Mouse (Mus musculus) midbrain, embryonic 13.5 days (tissue): ENCODE data around the gene Zfp934. TPM values are rescaled to one million over a fixed set of nuclear protein-coding genes. Genes with fewer than 3 reads are reported as not detected.
"Not testable (repeated sequence)": the region's sequence is repeated elsewhere in the genome, so short reads cannot be mapped to it uniquely, and the experiment has no call there.

Source experiments
- ATAC-seq: fragments of 200-750 bp; cut with Nextera tagmentation; 2 replicates; pipeline ENCODE4 v1.8.0; 2017; ENCODE audit warnings: mild to moderate bottlenecking, moderate TSS enrichment, moderate library complexity
- H3K27ac ChIP-seq: fragments of 300-500 bp; sonication (generic); 2 replicates; pipeline ENCODE4 v1.5.1; 2015; ENCODE audit warnings: inconsistent platforms, mild to moderate bottlenecking, moderate library complexity
- H3K27me3 ChIP-seq: fragments of 300-500 bp; sonication (generic); 2 replicates; pipeline ENCODE4 v1.6.1; 2015; ENCODE audit warnings: mild to moderate bottlenecking, inconsistent platforms
- H3K36me3 ChIP-seq: fragments of 300-500 bp; sonication (generic); 2 replicates; pipeline ENCODE4 v1.6.1; 2015; ENCODE audit warnings: mild to moderate bottlenecking, inconsistent platforms
- H3K4me1 ChIP-seq: fragments of 300-500 bp; sonication (generic); replicated peaks from 2 replicates; pipeline ENCODE4 v1.6.1; 2015; ENCODE audit warnings: inconsistent platforms
- H3K4me2 ChIP-seq: fragments of 300-500 bp; sonication (generic); replicated peaks from 2 replicates; pipeline ENCODE4 v1.6.1; 2015; ENCODE audit warnings: moderate library complexity, mild to moderate bottlenecking, inconsistent platforms
- H3K4me3 ChIP-seq: fragments of 300-500 bp; sonication (generic); replicated peaks from 2 replicates; pipeline ENCODE4 v1.5.1; 2015; ENCODE audit warnings: mild to moderate bottlenecking, inconsistent platforms
- H3K9ac ChIP-seq: fragments of 300-500 bp; sonication (generic); replicated peaks from 2 replicates; pipeline ENCODE4 v1.6.1; 2015; ENCODE audit warnings: mild to moderate bottlenecking, inconsistent platforms
- H3K9me3 ChIP-seq: fragments of 300-500 bp; sonication (generic); 2 replicates; pipeline ENCODE4 v1.6.1; 2016; ENCODE audit warnings: mild to moderate bottlenecking, inconsistent platforms
- WGBS: fragments of 180-500 bp; shearing (Covaris S2); methylation state at CpG from one replicate; pipeline ENCODE4 v1.1.7; 2015; 5-methylcytosine and 5-hydroxymethylcytosine counted together
- polyA plus RNA-seq: library from polyadenylated mRNA; unstranded; fragments of >200 nt; fragmentation: Nextera tagmentation; extraction: Ambion mirVana; gene quantifications from 2 replicates; pipeline ENCODE4 v1.2.1, GENCODE M21; 2015

Gene Zfp934
- polyA plus RNA-seq = 13.0 and 16.6 TPM in 2 replicates

DNA sequence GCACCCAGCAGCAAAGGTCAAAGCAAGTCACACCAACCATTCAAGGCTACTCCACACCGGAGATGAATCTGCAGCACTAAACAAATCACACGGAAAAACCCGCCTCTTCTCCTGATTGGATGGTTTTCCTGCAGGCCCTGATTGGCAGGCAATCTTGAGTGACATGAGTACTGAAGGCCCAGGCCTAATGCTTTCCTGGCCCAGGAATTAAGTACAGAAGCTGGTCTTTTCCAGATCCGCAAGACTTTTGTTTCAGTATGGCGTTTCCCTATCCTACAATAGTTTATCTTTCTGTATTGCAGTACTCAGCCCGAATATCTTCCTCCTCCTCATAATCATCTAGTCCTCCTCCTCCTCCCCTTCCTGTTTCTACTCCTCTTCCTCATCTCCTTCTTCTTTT lies at the start of gene Zfp934:
Zfp934 (minus strand) TSS at position 101 of the 400 bp plus-strand sequence.
- ATAC-seq, H3K27me3 ChIP-seq, H3K9me3 ChIP-seq, H3K27ac ChIP-seq, H3K36me3 ChIP-seq, H3K4me2 ChIP-seq, H3K4me3 ChIP-seq, H3K9ac ChIP-seq, H3K4me1 ChIP-seq: not testable (repeated sequence)
- 94% methylated on average over 4 of the region's 6 CpGs for WGBS

DNA sequence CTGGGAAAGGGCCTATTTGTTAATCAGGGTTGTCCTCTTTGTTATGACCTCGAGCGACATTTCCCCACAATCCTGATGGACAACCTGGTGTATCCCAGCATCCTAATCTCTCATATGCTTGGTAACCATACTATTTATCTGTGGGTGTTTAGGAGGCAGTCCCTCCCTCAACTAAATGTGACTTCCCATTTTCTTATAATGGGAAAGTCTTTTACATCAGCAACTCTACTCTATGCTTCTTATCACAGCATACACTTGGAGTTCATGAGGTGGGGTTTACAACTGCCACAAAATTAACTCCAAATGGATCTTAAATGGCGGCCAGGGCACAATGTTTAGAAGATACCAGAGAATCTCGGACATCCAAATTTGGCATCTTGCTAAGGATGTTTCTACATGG lies 46.5 kb upstream of the Zfp934 start:
- H3K36me3 ChIP-seq, H3K9ac ChIP-seq, ATAC-seq, H3K27ac ChIP-seq, H3K27me3 ChIP-seq, H3K4me3 ChIP-seq, H3K4me1 ChIP-seq, H3K4me2 ChIP-seq: not testable (repeated sequence)
- H3K9me3 ChIP-seq = peaks cover 19% of the 10 kb centered on the region
- WGBS = 96% methylated on average over 4 of the region's 4 CpGs

DNA sequence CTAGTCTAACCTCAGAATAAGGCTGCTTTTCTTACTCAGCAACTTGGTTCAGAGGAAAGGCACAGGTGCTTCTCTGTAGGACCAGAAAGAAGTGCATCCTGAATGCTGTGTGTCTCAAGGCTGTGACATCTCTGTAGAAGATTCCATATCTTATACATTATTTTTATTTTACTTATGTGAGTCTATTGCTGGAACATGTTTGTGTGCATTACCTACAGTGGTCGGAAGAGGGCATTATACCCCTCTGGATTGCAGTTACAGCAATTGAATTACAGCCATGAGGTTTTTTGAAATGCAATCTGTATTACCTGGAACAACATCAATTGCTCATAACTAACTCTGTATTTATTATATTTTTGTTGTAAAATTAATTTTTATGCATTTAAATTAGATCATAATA lies 9.3 kb downstream of the Zfp934 start:
- H3K4me2 ChIP-seq, H3K9ac ChIP-seq, H3K4me3 ChIP-seq, H3K4me1 ChIP-seq, H3K36me3 ChIP-seq, H3K27me3 ChIP-seq, H3K27ac ChIP-seq, ATAC-seq, H3K9me3 ChIP-seq: not testable (repeated sequence)
- WGBS = 15% methylated on average over 1 of the region's 1 CpGs

DNA sequence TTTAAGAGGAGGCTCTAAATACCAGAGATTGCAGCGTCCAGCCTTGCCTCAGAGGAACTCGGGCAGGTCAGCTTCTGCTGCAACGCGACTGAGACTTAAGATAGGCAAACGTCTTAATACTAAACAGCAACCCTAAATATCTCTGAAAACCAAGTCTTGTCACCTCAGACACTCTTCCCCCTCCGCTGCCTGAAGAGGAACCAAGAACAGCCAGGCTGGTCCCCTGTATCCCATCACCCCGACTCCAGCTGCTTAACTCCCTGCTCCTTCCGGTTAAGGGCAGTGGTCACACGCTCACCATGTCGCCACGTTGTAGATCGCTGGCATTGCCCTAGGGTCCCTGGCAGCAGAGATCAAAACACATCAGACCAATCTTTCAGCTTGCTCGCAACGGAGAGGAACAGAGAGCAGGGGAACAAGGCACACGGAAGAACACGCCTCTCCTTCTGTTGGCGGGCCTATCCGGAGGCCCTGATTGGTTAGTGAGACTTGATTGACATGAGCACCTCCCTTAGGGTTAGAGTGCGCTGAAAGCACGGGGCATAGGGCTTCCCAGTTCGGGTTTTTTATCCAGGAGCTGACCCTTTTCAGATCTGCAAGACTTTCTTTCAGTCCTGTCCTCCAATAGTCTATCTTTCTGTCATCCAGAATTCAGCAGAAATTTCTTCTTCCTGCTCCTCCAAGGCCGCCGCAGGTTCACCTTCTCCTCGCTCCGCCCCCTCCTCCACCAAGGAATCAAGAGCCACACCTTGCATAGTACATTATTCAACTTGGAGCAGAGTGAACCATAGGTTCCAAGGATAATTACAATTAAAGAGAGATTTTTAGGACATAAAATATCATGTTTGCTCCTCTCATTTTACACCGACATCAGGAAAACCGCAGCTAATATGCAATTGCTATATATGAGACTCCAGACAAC lies 12.5 kb downstream of the Zfp934 start, which contains the start of gene Zfp935:
Zfp935 (minus strand) TSS at position 323 of the 922 bp plus-strand sequence.
- H3K27me3 ChIP-seq, H3K27ac ChIP-seq, H3K4me1 ChIP-seq: not testable (repeated sequence)
- Histone ChIP-seq H3K36me3 (peaks cover 19% of the 10 kb centered on the region), H3K4me2 (peak within 1 kb of the TSS; percentile 52), H3K4me3 (peak within 1 kb of the TSS; percentile 48), H3K9me3 (peaks cover 11% of the 10 kb centered on the region; the same call in 1 of the 2 replicates), H3K9ac (peak within 1 kb of the TSS; percentile 67)
- WGBS = 2% methylated on average over 27 of the region's 27 CpGs
- ATAC-seq = peak; percentile 79; the same call in 1 of the 2 replicates

GRCm38 (mm10) chr13:62530129-62530528 lies 40.9 kb downstream of the Zfp934 start:
- H3K27me3 ChIP-seq, H3K9ac ChIP-seq, H3K27ac ChIP-seq, H3K4me3 ChIP-seq, H3K4me2 ChIP-seq, ATAC-seq, H3K4me1 ChIP-seq, H3K36me3 ChIP-seq: not testable (repeated sequence)
- peaks cover 14% of the 10 kb centered on the region; the same call in 1 of the 2 replicates for H3K9me3 ChIP-seq

- H3K4me1 ChIP-seq, H3K27ac ChIP-seq, ATAC-seq, H3K4me2 ChIP-seq, H3K36me3 ChIP-seq, H3K27me3 ChIP-seq, H3K4me3 ChIP-seq, H3K9ac ChIP-seq: not testable (repeated sequence)
- H3K9me3 ChIP-seq = peaks cover 14% of the 10 kb centered on the region
- 88% methylated on average over 1 of the region's 1 CpGs for WGBS
Measured at GRCm38 (mm10) chr13:62510641-62511420, 60.2 kb downstream of the Zfp934 start.

GRCm38 (mm10) chr13:62472661-62473060 lies 98.3 kb downstream of the Zfp934 start:
- H3K36me3 ChIP-seq, ATAC-seq, H3K27ac ChIP-seq, H3K4me1 ChIP-seq, H3K4me2 ChIP-seq, H3K9ac ChIP-seq, H3K27me3 ChIP-seq, H3K4me3 ChIP-seq, H3K9me3 ChIP-seq: not testable (repeated sequence)
- WGBS = 92% methylated on average over 8 of the region's 8 CpGs

GRCm38 (mm10) chr13:62469947-62470346 lies 101.1 kb downstream of the Zfp934 start:
- H3K4me1 ChIP-seq, H3K27me3 ChIP-seq, H3K27ac ChIP-seq, H3K36me3 ChIP-seq, ATAC-seq, H3K4me2 ChIP-seq, H3K9me3 ChIP-seq, H3K4me3 ChIP-seq, H3K9ac ChIP-seq: not testable (repeated sequence)

DNA sequence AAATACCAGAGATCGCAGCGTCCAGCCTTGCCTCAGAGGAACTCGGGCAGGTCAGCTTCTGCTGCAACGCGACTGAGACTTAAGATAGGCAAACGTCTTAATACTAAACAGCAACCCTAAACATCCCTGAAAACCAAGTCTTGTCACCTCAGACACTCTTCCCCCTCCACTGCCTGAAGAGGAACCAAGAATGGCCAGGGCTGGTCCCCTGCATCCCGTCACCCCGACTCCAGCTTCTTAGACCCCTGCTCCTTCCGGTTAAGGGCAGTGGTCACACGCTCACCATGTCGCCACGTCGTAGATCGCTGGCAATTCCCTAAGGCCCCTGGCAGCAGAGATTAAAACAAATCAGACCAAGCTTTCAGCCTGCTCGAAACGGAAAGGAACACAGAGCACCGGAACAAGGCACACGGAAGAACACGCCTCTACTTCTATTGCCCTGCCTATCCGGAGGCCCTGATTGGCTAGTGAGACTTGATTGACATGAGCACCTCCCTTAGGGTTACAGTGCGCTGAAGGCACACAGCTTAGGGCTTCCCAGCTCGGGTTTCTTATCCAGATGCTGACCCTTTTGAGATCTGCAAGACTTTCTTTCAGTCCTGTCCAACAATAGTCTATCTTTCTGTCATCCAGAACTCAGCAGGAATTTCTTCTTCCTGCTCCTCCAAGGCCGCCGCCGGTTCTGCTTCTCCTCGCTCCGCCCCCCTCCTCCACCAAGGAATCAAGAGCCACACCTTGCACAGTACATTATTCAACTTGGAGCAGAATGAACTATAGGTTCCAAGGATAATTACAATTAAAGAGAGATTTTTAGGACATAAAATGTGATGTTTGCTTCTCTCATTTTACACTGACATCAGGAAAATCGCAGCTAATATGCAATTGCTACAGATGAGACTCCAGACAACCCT lies 104.3 kb downstream of the Zfp934 start, which contains the start of gene Gm49359:
Gm49359 (minus strand) TSS at position 409 of the 911 bp plus-strand sequence.
- Histone ChIP-seq H3K36me3 (peaks cover 20% of the 10 kb centered on the region), H3K27ac (peak within 1 kb of the TSS; percentile 84), H3K9me3 (peaks cover 15% of the 10 kb centered on the region; the same call in 1 of the 2 replicates), H3K4me2 (peak within 1 kb of the TSS; percentile 42), H3K9ac (peak within 1 kb of the TSS; percentile 75), H3K4me3 (peak within 1 kb of the TSS; percentile 63)
- WGBS = 2% methylated on average over 28 of the region's 28 CpGs
- ATAC-seq = peak; percentile 100
- H3K27me3 ChIP-seq, H3K4me1 ChIP-seq: not testable (repeated sequence)
